Comparison of ENCODE assay signal across 8 mouse cellular contexts in the genomic region with DNA sequence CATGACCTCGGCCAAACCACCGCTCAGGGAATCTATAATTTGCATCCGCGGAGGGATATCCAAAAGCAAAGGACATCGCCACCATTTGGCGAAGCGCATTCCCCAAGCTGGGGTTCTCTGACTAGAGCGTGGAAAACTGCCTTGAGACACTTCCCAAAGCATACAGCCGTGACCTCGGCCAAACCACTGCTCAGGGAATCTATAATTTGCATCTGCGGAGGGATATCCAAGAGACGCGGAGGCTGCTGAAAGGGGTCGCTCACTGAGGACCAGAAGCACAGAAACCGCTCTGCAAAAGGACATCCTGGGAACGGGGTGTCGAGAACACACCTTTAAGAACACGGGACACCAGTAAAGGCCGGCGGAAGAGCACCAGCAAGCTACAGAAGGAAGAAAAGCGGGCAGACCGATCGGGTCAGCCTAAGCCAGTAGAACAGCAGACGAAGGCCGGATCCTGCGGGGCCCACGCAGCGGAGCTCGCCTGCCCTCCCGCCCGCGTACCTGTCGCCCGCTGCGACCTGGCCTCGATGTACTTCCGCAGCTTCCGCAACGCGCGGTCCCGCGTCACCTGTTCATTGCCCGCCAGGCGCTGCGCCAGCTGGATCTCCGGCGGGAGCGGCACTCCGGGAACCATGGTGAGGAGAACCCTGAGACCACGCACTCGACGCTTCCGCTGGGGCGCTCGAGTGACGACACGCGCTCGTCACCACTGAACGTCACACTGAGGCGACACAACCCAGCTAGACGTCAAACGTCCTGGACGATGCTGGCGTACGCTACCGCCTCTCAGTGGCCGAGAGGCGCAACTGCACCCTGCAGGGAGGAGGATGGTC. TPM values are rescaled to one million over a fixed set of nuclear protein-coding genes. Genes with fewer than 3 reads are reported as not detected.
DNase-seq lines count a peak whose midpoint lies in the region; ATAC-seq lines count a peak whose summit lies in the region.

A gene (minus strand): TSS at position 725 of the 833 bp plus-strand sequence.

- H3K9ac ChIP-seq in hindbrain, embryonic 15.5 days = peak within 1 kb of the TSS; percentile 65

- ATAC-seq in hindbrain, embryonic 15.5 days (ENCODE audit: low FRiP score, low read depth) = peak; percentile 93

- WGBS in hindbrain, embryonic 15.5 days = under 1% methylated on average over 70 of the region's 70 CpGs

- DNase-seq in T-cell, adult 2 months (ENCODE audit: low spot score) = peak; percentile 97
- peak; percentile 96 to 98 for DNase-seq in cerebellum, postnatal 36 days
- DNase-seq in frontal cortex, postnatal 36 days (ENCODE audit: low spot score in 2 of 2) = peak; percentile 98 to 99
- DNase-seq in left cerebral cortex, adult 11 months (ENCODE audit: low spot score) = peak; percentile 94
- DNase-seq in lung, postnatal 4 days = peak; percentile 94 to 96
- peak; percentile 95 for DNase-seq in retina, postnatal 7 days (ENCODE audit: low read depth, low spot score)
- DNase-seq in urinary bladder, adult 2 months (ENCODE audit: low spot score) = peak; percentile 89

- H3K9me3 ChIP-seq in hindbrain, embryonic 15.5 days = no peaks in the 10 kb centered on the region

- H3K4me1 ChIP-seq in hindbrain, embryonic 15.5 days (replicated peaks) = peaks cover 19% of the 10 kb centered on the region

- H3K27me3 ChIP-seq in hindbrain, embryonic 15.5 days = no peaks in the 10 kb centered on the region

- peak within 1 kb of the TSS; percentile 62 for H3K4me3 ChIP-seq in hindbrain, embryonic 15.5 days

- peak within 1 kb of the TSS; percentile 75 for H3K4me2 ChIP-seq in hindbrain, embryonic 15.5 days

- peaks cover 27% of the 10 kb centered on the region for H3K36me3 ChIP-seq in hindbrain, embryonic 15.5 days

- H3K27ac ChIP-seq in hindbrain, embryonic 15.5 days (replicated peaks) = peak within 1 kb of the TSS; percentile 83

RNA-seq across cellular contexts. Expression of the gene that starts here (rescaled TPM):
- 402 and 403 TPM in 2 replicates for polyA plus RNA-seq in hindbrain, embryonic 15.5 days (2015; fragmentation: Nextera tagmentation; extraction: Ambion mirVana)
- polyA plus RNA-seq in urinary bladder, adult 2 months (2012; rRNA removed) = 149 and 195 TPM in 2 replicates

Comparison
In these comparisons a context has a peak if more than half of its experiments do, and no peak if none do; other contexts are left out.
1. Peak in every context shown above with its lines: DNase-seq, ATAC-seq, H3K4me3 ChIP-seq and H3K27ac ChIP-seq.